Mouse (Mus musculus) limb, embryonic 11.5 days (tissue): ENCODE results near the gene Clpsl2. TPM values are rescaled to one million over a fixed set of nuclear protein-coding genes. Genes with fewer than 3 reads are reported as not detected.

ENCODE experiments used
- ATAC-seq: fragments of 200-750 bp; cut with Nextera tagmentation; 2 replicates; pipeline ENCODE4 v1.8.0; 2017; ENCODE audit warnings: low read depth; ENCODE audit not compliant: insufficient number of reproducible peaks, low FRiP score, low TSS enrichment
- DNase-seq: peaks from one replicate; pipeline ENCODE4 v3.0.0-alpha.2; 2015; ENCODE audit warnings: low spot score
- H3K27ac ChIP-seq: fragments of 300-500 bp; sonication (generic); replicated peaks from 2 replicates; pipeline ENCODE4 v1.5.1; 2014; ENCODE audit warnings: low read depth, mild to moderate bottlenecking, low read length
- H3K27me3 ChIP-seq: fragments of 300-500 bp; sonication (generic); 2 replicates; pipeline ENCODE4 v1.6.1; 2014; ENCODE audit warnings: mild to moderate bottlenecking, low read length, mixed read lengths; ENCODE audit not compliant: control insufficient read depth, insufficient read depth
- H3K36me3 ChIP-seq: fragments of 300-500 bp; sonication (generic); 2 replicates; pipeline ENCODE4 v1.6.1; 2014; ENCODE audit warnings: mild to moderate bottlenecking, low read length, moderate library complexity, mixed read lengths; ENCODE audit not compliant: control insufficient read depth, insufficient read depth
- H3K4me1 ChIP-seq: fragments of 300-500 bp; sonication (generic); 2 replicates; pipeline ENCODE4 v1.6.1; 2014; ENCODE audit warnings: low read length, mixed read lengths; ENCODE audit not compliant: control insufficient read depth, insufficient read depth
- H3K4me2 ChIP-seq: fragments of 300-500 bp; sonication (generic); 2 replicates; pipeline ENCODE4 v1.6.1; 2014; ENCODE audit warnings: low read depth, mild to moderate bottlenecking, moderate library complexity; ENCODE audit not compliant: severe bottlenecking
- H3K4me3 ChIP-seq: fragments of 300-500 bp; sonication (generic); 2 replicates; pipeline ENCODE4 v1.5.1; 2014; ENCODE audit warnings: low read depth, low read length
- H3K9ac ChIP-seq: fragments of 300-500 bp; sonication (generic); 2 replicates; pipeline ENCODE4 v1.6.1; 2014; ENCODE audit warnings: mild to moderate bottlenecking, low read length
- H3K9me3 ChIP-seq: fragments of 300-500 bp; sonication (generic); 2 replicates; pipeline ENCODE4 v1.6.1; 2016; ENCODE audit warnings: low read length; ENCODE audit not compliant: control insufficient read depth
- whole genome bisulfite sequencing: fragments of 180-500 bp; shearing (Covaris S2); extraction: QIAGEN DNeasy Blood & Tissue Kit; methylation state at CpG from one replicate; pipeline ENCODE4 v1.1.7; 2014; 5-methylcytosine and 5-hydroxymethylcytosine counted together
- polyA plus RNA-seq: library from polyadenylated mRNA; unstranded; fragments of >200 nt; fragmentation: Nextera tagmentation; extraction: Ambion mirVana; gene quantifications from 2 replicates; pipeline ENCODE4 v1.2.1, GENCODE M21; 2014

The Clpsl2 gene
- polyA plus RNA-seq, 1 experiment from 2014 or later = not detected

- H3K36me3 ChIP-seq = no peaks in the 10 kb centered on the region
- 0 out of 2 replicates have a peak, but pooled peaks cover 3% of the 10 kb centered on the region for H3K4me1 ChIP-seq
- WGBS = 16% methylated on average over 48 of the region's 50 CpGs
- H3K27ac ChIP-seq = no peak within 1 kb of the TSS
- no peaks in the 10 kb centered on the region for H3K9me3 ChIP-seq
- 0 out of 2 replicates have a peak within 1 kb of the TSS, but pooled peaks have one; percentile 12 for H3K4me3 ChIP-seq
- ATAC-seq = no peak; the same call in 1 of the 2 replicates
- no peak within 1 kb of the TSS for H3K9ac ChIP-seq
- H3K4me2 ChIP-seq = peak within 1 kb of the TSS; percentile 41
- DNase-seq = peak; percentile 87
- H3K27me3 ChIP-seq = no peaks in the 10 kb centered on the region
These were observed 26.3 kb downstream of the Clpsl2 start, which contains the start of gene Lhfpl5 for GRCm38 (mm10) chr17:28575244-28576125. Gene Lhfpl5 (plus strand): TSS chr17:28575641.

DNA sequence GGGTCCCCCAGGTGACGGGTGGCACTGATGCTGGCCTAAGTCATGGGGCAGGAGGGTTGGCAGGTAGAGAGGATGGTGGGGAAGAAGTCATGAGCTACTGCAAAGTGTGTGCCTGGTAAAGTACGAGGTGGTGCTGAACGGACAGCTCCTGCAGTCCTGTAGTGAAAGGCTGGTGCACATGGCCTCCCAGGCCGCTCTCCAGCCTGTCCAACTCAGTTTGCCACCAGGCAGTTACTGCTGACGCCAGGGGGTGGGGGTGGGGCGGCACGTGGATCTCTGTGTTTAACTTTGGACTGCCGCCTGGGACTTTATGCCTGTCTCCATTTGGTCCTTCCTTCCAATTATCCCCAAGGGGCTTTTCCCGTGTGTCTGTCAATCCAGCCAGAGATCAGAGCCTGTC, 31.2 kb downstream of the Clpsl2 start:
- H3K4me2 ChIP-seq = no peak overlapping the region
- no peak overlapping the region for H3K27ac ChIP-seq
- no peak for ATAC-seq
- no peaks in the 10 kb centered on the region for H3K9me3 ChIP-seq
- no peak overlapping the region for H3K9ac ChIP-seq
- H3K36me3 ChIP-seq = no peaks in the 10 kb centered on the region
- DNase-seq = peak; percentile 93
- 2% methylated on average over 9 of the region's 9 CpGs for WGBS
- H3K27me3 ChIP-seq = no peaks in the 10 kb centered on the region
- no peak overlapping the region for H3K4me3 ChIP-seq
- H3K4me1 ChIP-seq = 0 out of 2 replicates have a peak, but pooled peaks cover 3% of the 10 kb centered on the region

- 60% methylated on average over 2 of the region's 2 CpGs for WGBS
- no peaks in the 10 kb centered on the region for H3K9me3 ChIP-seq
- no peaks in the 10 kb centered on the region for H3K4me1 ChIP-seq
- no peak for ATAC-seq
- H3K9ac ChIP-seq = no peak overlapping the region
- no peak overlapping the region for H3K4me2 ChIP-seq
- no peaks in the 10 kb centered on the region for H3K36me3 ChIP-seq
- no peak overlapping the region for H3K27ac ChIP-seq
- DNase-seq = no peak
- no peak overlapping the region for H3K4me3 ChIP-seq
- H3K27me3 ChIP-seq = no peaks in the 10 kb centered on the region
These were observed 31.8 kb downstream of the Clpsl2 start for GRCm38 (mm10) chr17:28581056-28581455.

GRCm38 (mm10) chr17:28586509-28586908, 37.3 kb downstream of the Clpsl2 start:
- Histone ChIP-seq H3K9me3 (no peaks in the 10 kb centered on the region), H3K4me1 (no peaks in the 10 kb centered on the region), H3K9ac (no peak overlapping the region), H3K27me3 (no peaks in the 10 kb centered on the region), H3K4me2 (no peak overlapping the region), H3K36me3 (peaks cover 10% of the 10 kb centered on the region), H3K27ac (no peak overlapping the region), H3K4me3 (no peak overlapping the region)
- WGBS = 56% methylated on average over 3 of the region's 3 CpGs
- ATAC-seq (no peak), DNase-seq (no peak)

DNA sequence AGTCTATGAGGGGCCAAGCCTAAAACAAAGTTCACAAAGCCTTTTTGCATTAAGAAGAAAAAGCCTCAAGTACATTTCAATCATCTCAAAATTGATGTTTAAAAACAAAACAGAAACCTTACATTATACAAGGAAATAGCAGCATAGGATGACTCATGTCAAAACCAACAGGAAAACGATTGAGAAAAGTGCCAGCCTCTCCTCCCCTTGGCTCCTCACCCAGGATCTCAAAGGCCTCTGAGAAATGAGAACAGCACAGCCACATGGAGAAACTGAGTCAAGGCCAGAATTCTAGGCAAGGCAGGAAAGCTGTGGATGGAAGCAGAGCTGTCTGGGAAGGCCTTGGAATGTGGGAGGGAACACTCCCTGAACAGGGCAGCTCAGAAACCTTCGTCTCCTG, 39.4 kb downstream of the Clpsl2 start:
- H3K27me3 ChIP-seq = no peaks in the 10 kb centered on the region
- peaks cover 21% of the 10 kb centered on the region for H3K36me3 ChIP-seq
- no peak overlapping the region for H3K4me2 ChIP-seq
- WGBS = 90% methylated on average over 2 of the region's 2 CpGs
- no peaks in the 10 kb centered on the region for H3K9me3 ChIP-seq
- DNase-seq (no peak), ATAC-seq (no peak)
- H3K4me1 ChIP-seq = no peaks in the 10 kb centered on the region
- no peak overlapping the region for H3K9ac ChIP-seq
- no peak overlapping the region for H3K27ac ChIP-seq
- H3K4me3 ChIP-seq = no peak overlapping the region

GRCm38 (mm10) chr17:28590596-28590995, 41.4 kb downstream of the Clpsl2 start:
- ATAC-seq (no peak), DNase-seq (no peak)
- no peak overlapping the region for H3K9ac ChIP-seq
- whole genome bisulfite sequencing = 90% methylated on average over 3 of the region's 3 CpGs
- H3K4me2 ChIP-seq = no peak overlapping the region
- no peaks in the 10 kb centered on the region for H3K9me3 ChIP-seq
- no peaks in the 10 kb centered on the region for H3K27me3 ChIP-seq
- peaks cover 27% of the 10 kb centered on the region for H3K36me3 ChIP-seq
- H3K4me1 ChIP-seq = no peaks in the 10 kb centered on the region
- no peak overlapping the region for H3K27ac ChIP-seq
- no peak overlapping the region for H3K4me3 ChIP-seq

GRCm38 (mm10) chr17:28591476-28591875, 42.3 kb downstream of the Clpsl2 start:
- Histone ChIP-seq H3K4me1 (no peaks in the 10 kb centered on the region), H3K36me3 (peaks cover 29% of the 10 kb centered on the region), H3K4me2 (no peak overlapping the region), H3K4me3 (no peak overlapping the region), H3K9me3 (no peaks in the 10 kb centered on the region), H3K9ac (no peak overlapping the region), H3K27me3 (no peaks in the 10 kb centered on the region), H3K27ac (no peak overlapping the region)
- 91% methylated on average over 5 of the region's 5 CpGs for WGBS
- no peak for DNase-seq
- no peak for ATAC-seq

DNA sequence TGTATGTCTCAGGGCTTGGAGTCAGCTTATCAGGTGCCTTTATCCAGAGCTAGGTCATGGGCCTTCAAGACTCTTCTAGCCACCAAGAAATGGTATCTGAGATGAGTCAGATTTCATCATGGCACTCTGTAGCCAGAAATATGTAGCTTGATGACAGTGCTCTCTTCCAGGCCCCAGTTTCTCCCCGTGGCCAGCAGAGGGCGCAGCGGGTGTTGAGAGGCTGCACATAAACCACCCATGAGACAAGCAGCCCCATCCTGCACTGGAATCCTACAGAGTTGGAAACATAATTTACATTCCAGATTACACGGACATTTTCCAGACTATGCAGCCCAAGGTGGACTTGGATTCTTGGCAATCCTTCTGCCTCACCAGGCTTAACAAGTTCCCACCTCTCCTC, 43.8 kb downstream of the Clpsl2 start:
- Histone ChIP-seq H3K27me3 (no peaks in the 10 kb centered on the region), H3K4me2 (no peak overlapping the region), H3K4me1 (no peaks in the 10 kb centered on the region), H3K27ac (no peak overlapping the region), H3K4me3 (no peak overlapping the region), H3K9ac (no peak overlapping the region), H3K36me3 (peaks cover 38% of the 10 kb centered on the region), H3K9me3 (no peaks in the 10 kb centered on the region)
- WGBS = 33% methylated on average over 4 of the region's 4 CpGs
- DNase-seq = peak; percentile 88
- ATAC-seq = no peak
